Mouse (Mus musculus) midbrain, embryonic 15.5 days (tissue): ENCODE results near the gene Angptl8. TPM values are rescaled to one million over a fixed set of nuclear protein-coding genes. Genes with fewer than 3 reads are reported as not detected.

Source experiments
- ATAC-seq: fragments of 200-750 bp; cut with Nextera tagmentation; replicated peaks from 2 replicates; pipeline ENCODE4 v1.8.0; 2017; ENCODE audit warnings: moderate TSS enrichment
- H3K27ac ChIP-seq: fragments of 300-500 bp; sonication (generic); 2 replicates; pipeline ENCODE4 v1.5.1; 2015; ENCODE audit warnings: mild to moderate bottlenecking, inconsistent platforms
- H3K27me3 ChIP-seq: fragments of 300-500 bp; sonication (generic); replicated peaks from 2 replicates; pipeline ENCODE4 v1.6.1; 2015; ENCODE audit warnings: inconsistent platforms
- H3K36me3 ChIP-seq: fragments of 300-500 bp; sonication (generic); replicated peaks from 2 replicates; pipeline ENCODE4 v1.6.1; 2015; ENCODE audit warnings: inconsistent platforms
- H3K4me1 ChIP-seq: fragments of 300-500 bp; sonication (generic); 2 replicates; pipeline ENCODE4 v1.6.1; 2015; ENCODE audit warnings: inconsistent platforms
- H3K4me2 ChIP-seq: fragments of 300-500 bp; sonication (generic); 2 replicates; pipeline ENCODE4 v1.6.1; 2015; ENCODE audit warnings: inconsistent platforms, mild to moderate bottlenecking, moderate library complexity
- H3K4me3 ChIP-seq: fragments of 300-500 bp; sonication (generic); 2 replicates; pipeline ENCODE4 v1.5.1; 2015; ENCODE audit warnings: mild to moderate bottlenecking, inconsistent platforms
- H3K9ac ChIP-seq: fragments of 300-500 bp; sonication (generic); 2 replicates; pipeline ENCODE4 v1.6.1; 2015; ENCODE audit warnings: mild to moderate bottlenecking, inconsistent platforms
- H3K9me3 ChIP-seq: fragments of 300-500 bp; sonication (generic); 2 replicates; pipeline ENCODE4 v1.6.1; 2016; ENCODE audit warnings: inconsistent platforms
- WGBS: fragments of 180-500 bp; shearing (Covaris S2); methylation state at CpG from one replicate; pipeline ENCODE4 v1.1.7; 2015; ENCODE audit warnings: mixed read lengths; 5-methylcytosine and 5-hydroxymethylcytosine counted together
- polyA plus RNA-seq: library from polyadenylated mRNA; unstranded; fragments of >200 nt; fragmentation: Nextera tagmentation; extraction: Ambion mirVana; gene quantifications from 2 replicates; pipeline ENCODE4 v1.2.1, GENCODE M21; 2015

Gene Angptl8
- polyA plus RNA-seq, 1 experiment from 2014 or later = 0.74 TPM

- ATAC-seq = no peak; the same call in 1 of the 2 replicates
Measured at GRCm38 (mm10) chr9:21797921-21798344, 37.4 kb upstream of the Angptl8 start.

GRCm38 (mm10) chr9:21798345-21799009 is 36.8 kb upstream of the Angptl8 start, which contains the start of gene Kank2:
Gene Kank2 (minus strand): TSS chr9:21798744.
- Histone ChIP-seq H3K9me3 (no peaks in the 10 kb centered on the region), H3K27me3 (0 out of 2 replicates have a peak, but pooled peaks cover 3% of the 10 kb centered on the region), H3K9ac (peak within 1 kb of the TSS; percentile 45), H3K27ac (peak within 1 kb of the TSS; percentile 40), H3K4me1 (peaks cover 15% of the 10 kb centered on the region), H3K4me3 (peak within 1 kb of the TSS; percentile 61), H3K36me3 (no peaks in the 10 kb centered on the region), H3K4me2 (peak within 1 kb of the TSS; percentile 92)
- ATAC-seq = peak; percentile 70
- WGBS = 0% methylated on average over 51 of the region's 52 CpGs

More at GRCm38 (mm10) chr9:21797921-21798344, 37.4 kb upstream of the Angptl8 start:
- H3K36me3 ChIP-seq = no peaks in the 10 kb centered on the region
- H3K9me3 ChIP-seq = no peaks in the 10 kb centered on the region
- peak overlapping the region; percentile 45 for H3K9ac ChIP-seq
- peak overlapping the region; percentile 92 for H3K4me2 ChIP-seq
- H3K27me3 ChIP-seq = 0 out of 2 replicates have a peak, but pooled peaks cover 3% of the 10 kb centered on the region
- peak overlapping the region; percentile 40 for H3K27ac ChIP-seq
- under 1% methylated on average over 24 of the region's 26 CpGs for WGBS
- H3K4me3 ChIP-seq = peak overlapping the region; percentile 61
- H3K4me1 ChIP-seq = peaks cover 15% of the 10 kb centered on the region

- H3K4me2 ChIP-seq = peak overlapping the region; percentile 92
- no peak overlapping the region for H3K9ac ChIP-seq
- ATAC-seq = no peak
- no peak overlapping the region for H3K27ac ChIP-seq
- H3K36me3 ChIP-seq = no peaks in the 10 kb centered on the region
- 49% methylated on average over 3 of the region's 3 CpGs for WGBS
- peaks cover 15% of the 10 kb centered on the region for H3K4me1 ChIP-seq
- peak overlapping the region; percentile 61 for H3K4me3 ChIP-seq
- 0 out of 2 replicates have a peak, but pooled peaks cover 3% of the 10 kb centered on the region for H3K27me3 ChIP-seq
- H3K9me3 ChIP-seq = no peaks in the 10 kb centered on the region
Measured at GRCm38 (mm10) chr9:21799010-21799350, 36.3 kb upstream of the Angptl8 start.

- 0 out of 2 replicates have a peak, but pooled peaks cover 3% of the 10 kb centered on the region for H3K27me3 ChIP-seq
- no peaks in the 10 kb centered on the region for H3K36me3 ChIP-seq
- H3K4me2 ChIP-seq = no peak overlapping the region
- WGBS = 76% methylated on average over 7 of the region's 7 CpGs
- H3K9ac ChIP-seq = no peak overlapping the region
- H3K9me3 ChIP-seq = no peaks in the 10 kb centered on the region
- no peak overlapping the region for H3K27ac ChIP-seq
- ATAC-seq = no peak
- H3K4me1 ChIP-seq = peaks cover 18% of the 10 kb centered on the region
- H3K4me3 ChIP-seq = no peak overlapping the region
Measured at GRCm38 (mm10) chr9:21801121-21801520, 34.2 kb upstream of the Angptl8 start.

- Histone ChIP-seq H3K4me1 (peaks cover 18% of the 10 kb centered on the region), H3K4me2 (no peak overlapping the region), H3K9me3 (no peaks in the 10 kb centered on the region), H3K36me3 (no peaks in the 10 kb centered on the region), H3K27ac (no peak overlapping the region), H3K27me3 (0 out of 2 replicates have a peak, but pooled peaks cover 3% of the 10 kb centered on the region), H3K9ac (no peak overlapping the region), H3K4me3 (no peak overlapping the region)
- WGBS = 88% methylated on average over 7 of the region's 7 CpGs
- no peak for ATAC-seq
Measured at GRCm38 (mm10) chr9:21801591-21801990, 33.7 kb upstream of the Angptl8 start.

- 0 out of 2 replicates have a peak, but pooled peaks cover 3% of the 10 kb centered on the region for H3K4me1 ChIP-seq
- H3K9ac ChIP-seq = no peak overlapping the region
- H3K36me3 ChIP-seq = no peaks in the 10 kb centered on the region
- no peaks in the 10 kb centered on the region for H3K9me3 ChIP-seq
- 43% methylated on average over 13 of the region's 13 CpGs for WGBS
- no peak overlapping the region for H3K27ac ChIP-seq
- H3K4me3 ChIP-seq = no peak overlapping the region
- H3K4me2 ChIP-seq = peak overlapping the region; percentile 10; the same call in 1 of the 2 replicates
- no peaks in the 10 kb centered on the region for H3K27me3 ChIP-seq
- peak; percentile 87 for ATAC-seq
Measured at GRCm38 (mm10) chr9:21803986-21804644, 31.2 kb upstream of the Angptl8 start.

- Histone ChIP-seq H3K9ac (no peak overlapping the region), H3K4me2 (no peak overlapping the region), H3K9me3 (no peaks in the 10 kb centered on the region), H3K27me3 (no peaks in the 10 kb centered on the region), H3K27ac (no peak overlapping the region), H3K4me3 (no peak overlapping the region), H3K4me1 (0 out of 2 replicates have a peak, but pooled peaks cover 3% of the 10 kb centered on the region), H3K36me3 (no peaks in the 10 kb centered on the region)
- ATAC-seq = no peak
- 78% methylated on average over 3 of the region's 3 CpGs for WGBS
Measured at GRCm38 (mm10) chr9:21806363-21806762, 28.9 kb upstream of the Angptl8 start.

- no peak overlapping the region for H3K4me2 ChIP-seq
- no peak overlapping the region for H3K4me3 ChIP-seq
- 86% methylated on average over 11 of the region's 11 CpGs for WGBS
- no peak overlapping the region for H3K27ac ChIP-seq
- H3K36me3 ChIP-seq = no peaks in the 10 kb centered on the region
- ATAC-seq = no peak
- no peaks in the 10 kb centered on the region for H3K9me3 ChIP-seq
- H3K9ac ChIP-seq = no peak overlapping the region
- H3K4me1 ChIP-seq = 0 out of 2 replicates have a peak, but pooled peaks cover 3% of the 10 kb centered on the region
- no peaks in the 10 kb centered on the region for H3K27me3 ChIP-seq
Measured at GRCm38 (mm10) chr9:21806976-21807375, 28.3 kb upstream of the Angptl8 start.

- no peaks in the 10 kb centered on the region for H3K36me3 ChIP-seq
- 66% methylated on average over 3 of the region's 3 CpGs for WGBS
- no peak overlapping the region for H3K9ac ChIP-seq
- ATAC-seq = no peak
- H3K27me3 ChIP-seq = no peaks in the 10 kb centered on the region
- no peak overlapping the region for H3K4me2 ChIP-seq
- no peak overlapping the region for H3K4me3 ChIP-seq
- no peaks in the 10 kb centered on the region for H3K9me3 ChIP-seq
- 0 out of 2 replicates have a peak, but pooled peaks cover 3% of the 10 kb centered on the region for H3K4me1 ChIP-seq
- no peak overlapping the region for H3K27ac ChIP-seq
Measured at GRCm38 (mm10) chr9:21808561-21808960, 26.7 kb upstream of the Angptl8 start.

GRCm38 (mm10) chr9:21811170-21811569 is 24.1 kb upstream of the Angptl8 start:
- Histone ChIP-seq H3K4me1 (no peaks in the 10 kb centered on the region), H3K4me2 (no peak overlapping the region), H3K4me3 (no peak overlapping the region), H3K9ac (no peak overlapping the region), H3K9me3 (no peaks in the 10 kb centered on the region), H3K27ac (no peak overlapping the region), H3K27me3 (no peaks in the 10 kb centered on the region), H3K36me3 (no peaks in the 10 kb centered on the region)
- WGBS = 84% methylated on average over 5 of the region's 5 CpGs
- no peak for ATAC-seq

GRCm38 (mm10) chr9:21816716-21817305 is 18.5 kb upstream of the Angptl8 start:
- Histone ChIP-seq H3K4me2 (no peak overlapping the region), H3K9me3 (no peaks in the 10 kb centered on the region), H3K4me1 (no peaks in the 10 kb centered on the region), H3K9ac (no peak overlapping the region), H3K27ac (no peak overlapping the region), H3K4me3 (no peak overlapping the region), H3K36me3 (no peaks in the 10 kb centered on the region), H3K27me3 (no peaks in the 10 kb centered on the region)
- WGBS = 70% methylated on average over 9 of the region's 9 CpGs
- ATAC-seq = no peak

- Histone ChIP-seq H3K27me3 (no peaks in the 10 kb centered on the region), H3K4me2 (no peak overlapping the region), H3K27ac (no peak overlapping the region), H3K36me3 (no peaks in the 10 kb centered on the region), H3K4me3 (no peak overlapping the region), H3K4me1 (no peaks in the 10 kb centered on the region), H3K9ac (no peak overlapping the region), H3K9me3 (no peaks in the 10 kb centered on the region)
- WGBS = 77% methylated on average over 4 of the region's 4 CpGs
- no peak for ATAC-seq
Measured at GRCm38 (mm10) chr9:21818125-21818524, 17.2 kb upstream of the Angptl8 start.
